ENCODE assay signal across 29 mouse cellular contexts in the genomic region with DNA sequence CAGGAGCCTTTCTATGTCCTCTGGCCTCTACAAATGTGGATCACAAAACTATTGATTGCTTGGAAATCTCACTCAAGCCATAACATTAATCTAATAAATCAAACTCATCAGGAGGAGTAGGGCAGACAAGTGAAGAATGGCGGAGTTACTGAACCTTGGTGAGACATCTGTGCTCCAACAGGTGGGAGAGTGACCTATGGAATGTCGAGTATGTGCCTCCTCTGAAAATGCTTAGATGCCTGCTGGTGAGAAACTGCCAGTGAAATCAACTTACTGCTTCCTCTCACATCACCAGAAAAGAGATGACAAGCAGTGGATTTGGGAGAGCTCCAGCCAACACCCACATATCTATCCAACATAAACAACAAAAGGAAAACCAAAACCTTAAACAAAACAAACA.
DNase-seq lines count a peak whose midpoint lies in the region; ATAC-seq and TF ChIP-seq lines count a peak whose summit lies in the region.
"Had no signal": no experiment of that assay in that cellular context is flagged by ENCODE, and none has a peak within 500 bp of the region (broad histone marks: within the 10 kb centered on the region; RNA-seq: fewer than 3 reads in every experiment).

No protein-coding gene starts in this region.

- H3K4me1 ChIP-seq in kidney, embryonic 14.5 days (ENCODE audit: control insufficient read depth, insufficient read depth, low read length), result no peaks in the 10 kb centered on the region
- H3K4me1 ChIP-seq in kidney, postnatal 0 days (replicated peaks; ENCODE audit: insufficient read depth, low read length), result no peaks in the 10 kb centered on the region
- H3K4me1 ChIP-seq: embryonic facial prominence, embryonic 12.5 days; embryonic facial prominence, embryonic 15.5 days; heart, embryonic 12.5 days; heart, embryonic 15.5 days; hindbrain, embryonic 10.5 days had no signal

- peak; percentile 49; the same call in 1 of the 2 replicates for ATAC-seq in kidney, embryonic 14.5 days (ENCODE audit: low FRiP score, low TSS enrichment)
- no peak for ATAC-seq in kidney, postnatal 0 days (replicated peaks; ENCODE audit: low FRiP score, low read depth)
- ATAC-seq: activated CD4-positive, CD25-positive, alpha-beta regulatory T cell, adult 4 months; CD4-positive, CD25-positive, alpha-beta regulatory T cell, adult 4 months; forebrain, embryonic 14.5 days; forebrain, postnatal 0 days; hindbrain, postnatal 0 days; inflammation-experienced regulatory T-cells, adult 6 months had no signal

- H3K9me3 ChIP-seq in kidney, embryonic 14.5 days (ENCODE audit: control insufficient read depth, low read length), result no peaks in the 10 kb centered on the region
- H3K9me3 ChIP-seq in kidney, postnatal 0 days (replicated peaks; ENCODE audit: low read length), result no peaks in the 10 kb centered on the region
- H3K9me3 ChIP-seq: embryonic facial prominence, embryonic 12.5 days; embryonic facial prominence, embryonic 15.5 days; heart, embryonic 12.5 days; heart, embryonic 15.5 days; hindbrain, embryonic 10.5 days had no signal

- no peak for TF ChIP-seq POLR2A in brain, embryonic 14.5 days (IDR thresholded peaks at IDR 0.05; ENCODE audit: borderline replicate concordance, extremely low read depth, insufficient read depth, insufficient read length, poor library complexity, severe bottlenecking)

- H3K9ac ChIP-seq in kidney, embryonic 14.5 days (ENCODE audit: low read depth, low read length), result no peak overlapping the region
- no peak overlapping the region for H3K9ac ChIP-seq in kidney, postnatal 0 days (ENCODE audit: low read depth, low read length)
- H3K9ac ChIP-seq: embryonic facial prominence, embryonic 12.5 days; embryonic facial prominence, embryonic 15.5 days; forebrain, postnatal 0 days; heart, embryonic 12.5 days; heart, embryonic 15.5 days; hindbrain, embryonic 14.5 days had no signal

- TF ChIP-seq CTCF in kidney, postnatal 0 days (IDR thresholded peaks at IDR 0.05; ENCODE audit: low read depth), result no peak
- TF ChIP-seq CTCF in brain, embryonic 14.5 days (IDR thresholded peaks at IDR 0.05; ENCODE audit: borderline replicate concordance, extremely low read depth, insufficient read depth, insufficient read length), result no peak

- 24% methylated on average over 2 of the region's 2 CpGs for WGBS in kidney, embryonic 14.5 days
- WGBS in kidney, postnatal 0 days, result 15% methylated on average over 2 of the region's 2 CpGs

- no peaks in the 10 kb centered on the region for H3K36me3 ChIP-seq in kidney, embryonic 14.5 days (ENCODE audit: control insufficient read depth, insufficient read depth, low read length)
- H3K36me3 ChIP-seq in kidney, postnatal 0 days (ENCODE audit: insufficient read depth, low read length), result no peaks in the 10 kb centered on the region
- H3K36me3 ChIP-seq: embryonic facial prominence, embryonic 12.5 days; embryonic facial prominence, embryonic 15.5 days; heart, embryonic 12.5 days; heart, embryonic 15.5 days; hindbrain, embryonic 10.5 days had no signal

- H3K27ac ChIP-seq in kidney, embryonic 14.5 days (ENCODE audit: low read depth, low read length), result no peak overlapping the region
- H3K27ac ChIP-seq in kidney, postnatal 0 days, result no peak overlapping the region
- H3K27ac ChIP-seq: embryonic facial prominence, embryonic 12.5 days; embryonic facial prominence, embryonic 15.5 days; gastrocnemius, adult 2 months; heart, embryonic 15.5 days; hindbrain, embryonic 10.5 days; hindbrain, embryonic 14.5 days; hindbrain, postnatal 0 days had no signal

- no peak overlapping the region for H3K4me2 ChIP-seq in kidney, embryonic 14.5 days (replicated peaks; ENCODE audit: low read depth, low read length)
- no peak overlapping the region for H3K4me2 ChIP-seq in kidney, postnatal 0 days (ENCODE audit: low read length)
- H3K4me2 ChIP-seq: embryonic facial prominence, embryonic 12.5 days; embryonic facial prominence, embryonic 15.5 days; heart, embryonic 12.5 days; heart, embryonic 15.5 days; hindbrain, embryonic 14.5 days had no signal

- intact Hi-C loops in gastrocnemius, postnatal 36 days (cut with DNase I), result no loop called here

- DNase-seq in kidney, adult 18-20 months, result no peak
- DNase-seq in kidney, postnatal 0 days (ENCODE audit: low spot score), result peak; percentile 27
- no peak for DNase-seq in kidney, postnatal 14 days
- DNase-seq in Muller cell, postnatal 12 days (ENCODE audit: inconsistent ontology term), result peak; percentile 37
- peak; percentile 30 for DNase-seq in brain, embryonic 14.5 days (ENCODE audit: low read depth)
- DNase-seq in gastrocnemius, postnatal 36 days, result no peak
- DNase-seq: adrenal gland, adult 8-10 months; adrenal gland, postnatal 25 days; cerebellum, adult 18-20 months; cerebellum, adult 9-10 months; cerebellum, postnatal 14 days; forebrain, postnatal 0 days; gastrocnemius, adult 2 months; gastrocnemius, postnatal 14 days; heart, adult 18-20 months; heart, postnatal 10 days; heart, postnatal 36 days had no signal

- no peaks in the 10 kb centered on the region for H3K27me3 ChIP-seq in kidney, embryonic 14.5 days (ENCODE audit: control insufficient read depth, insufficient read depth, low read length)
- H3K27me3 ChIP-seq in kidney, postnatal 0 days (ENCODE audit: insufficient read depth, low read length), result no peaks in the 10 kb centered on the region
- H3K27me3 ChIP-seq: embryonic facial prominence, embryonic 12.5 days; embryonic facial prominence, embryonic 15.5 days; heart, embryonic 12.5 days; heart, embryonic 15.5 days had no signal

- H3K4me3 ChIP-seq in kidney, embryonic 14.5 days (ENCODE audit: low read length), result no peak overlapping the region
- H3K4me3 ChIP-seq in kidney, postnatal 0 days (replicated peaks; ENCODE audit: low read depth, low read length), result no peak overlapping the region
- H3K4me3 ChIP-seq: embryonic facial prominence, embryonic 12.5 days; embryonic facial prominence, embryonic 15.5 days; gastrocnemius, adult 2 months; heart, embryonic 12.5 days; heart, embryonic 15.5 days; hindbrain, embryonic 10.5 days had no signal

Comparison
In these comparisons a context has a peak if more than half of its experiments do, and no peak if none do; other contexts are left out.
1. DNase-seq: peak in kidney, postnatal 0 days (single experiment), Muller cell, postnatal 12 days (single experiment) and brain, embryonic 14.5 days (single experiment); none in kidney, adult 18-20 months (single experiment), kidney, postnatal 14 days (single experiment) and gastrocnemius, postnatal 36 days (0 of 2).